Mouse (Mus musculus) small intestine, adult 2 months (tissue): ENCODE results near the gene Ppm1f. TPM values are rescaled to one million over a fixed set of nuclear protein-coding genes. Genes with fewer than 3 reads are reported as not detected.

Experiments
- H3K27ac ChIP-seq: fragments of 200-500 bp; 2 replicates; pipeline ENCODE4 v1.5.1; 2012; ENCODE audit warnings: low read depth, low read length, control low read depth, inconsistent platforms; ENCODE audit not compliant: insufficient read depth
- H3K27me3 ChIP-seq: fragments of 200-500 bp; 2 replicates; pipeline ENCODE4 v1.6.1; 2012; ENCODE audit warnings: mild to moderate bottlenecking, moderate library complexity, low read length, inconsistent platforms; ENCODE audit not compliant: control insufficient read depth, insufficient read depth
- H3K36me3 ChIP-seq: fragments of 200-500 bp; 2 replicates; pipeline ENCODE4 v1.6.1; 2012; ENCODE audit warnings: mild to moderate bottlenecking, low read length, control low read depth, inconsistent platforms; ENCODE audit not compliant: control insufficient read depth, insufficient read depth
- H3K4me1 ChIP-seq: fragments of 200-500 bp; 2 replicates; pipeline ENCODE4 v1.6.1; 2012; ENCODE audit warnings: low read length, inconsistent platforms, mixed read lengths; ENCODE audit not compliant: control insufficient read depth, insufficient read depth, insufficient read length
- H3K4me3 ChIP-seq: fragments of 200-500 bp; 2 replicates; pipeline ENCODE4 v1.5.1; 2012; ENCODE audit warnings: low read depth, mild to moderate bottlenecking, control low read depth, inconsistent platforms, low read length, moderate library complexity
- CTCF ChIP-seq: fragments of 200-500 bp; IDR thresholded peaks from 2 replicates; pipeline ENCODE4 v1.5.1; 2012; ENCODE audit warnings: low read depth, mild to moderate bottlenecking, control low read depth, inconsistent platforms, low read length, moderate library complexity, mixed read lengths; ENCODE audit not compliant: insufficient replicate concordance, insufficient read length; ENCODE audit errors: extremely low read depth
- POLR2A ChIP-seq: fragments of 200-500 bp; IDR thresholded peaks from 2 replicates; pipeline ENCODE4 v1.6.1; 2012; ENCODE audit warnings: low read depth, mild to moderate bottlenecking, control low read depth, inconsistent platforms, low read length, moderate library complexity
- WGBS: fragments of 180-500 bp; shearing (Covaris S2); methylation state at CpG from one replicate; pipeline ENCODE4 v1.1.7; 2018; 5-methylcytosine and 5-hydroxymethylcytosine counted together
- polyA plus RNA-seq: library from polyadenylated mRNA; depleted of rRNA; stranded (reverse); fragments of >200 nt; gene quantifications from 2 replicates; pipeline ENCODE4 v1.2.3, GENCODE M21; 2012

Gene Ppm1f
- polyA plus RNA-seq, 1 experiment, result 2.3 TPM

GRCm38 (mm10) chr16:16863978-16864377 lies 32.3 kb upstream of the Ppm1f start, which contains the start of gene Igll1:
Igll1 (minus strand) TSS chr16:16863985.
- no peak within 1 kb of the TSS for H3K4me3 ChIP-seq
- no peak for TF ChIP-seq CTCF
- TF ChIP-seq POLR2A, result no peak
- H3K36me3 ChIP-seq, result no peaks in the 10 kb centered on the region
- WGBS, result 61% methylated on average over 2 of the region's 2 CpGs
- no peak within 1 kb of the TSS for H3K27ac ChIP-seq
- H3K4me1 ChIP-seq, result no peaks in the 10 kb centered on the region
- H3K27me3 ChIP-seq, result no peaks in the 10 kb centered on the region

- no peaks in the 10 kb centered on the region for H3K36me3 ChIP-seq
Observed at GRCm38 (mm10) chr16:16865217-16865616, 31.1 kb upstream of the Ppm1f start.

GRCm38 (mm10) chr16:16865696-16866561 lies 30.3 kb upstream of the Ppm1f start:
- no peak overlapping the region for H3K27ac ChIP-seq
- H3K4me1 ChIP-seq, result no peaks in the 10 kb centered on the region
- WGBS, result 42% methylated on average over 5 of the region's 5 CpGs
- TF ChIP-seq POLR2A, result no peak
- no peak for TF ChIP-seq CTCF
- no peaks in the 10 kb centered on the region for H3K36me3 ChIP-seq
- H3K4me3 ChIP-seq, result no peak overlapping the region
- no peaks in the 10 kb centered on the region for H3K27me3 ChIP-seq

More at GRCm38 (mm10) chr16:16865217-16865616, 31.1 kb upstream of the Ppm1f start:
- Histone ChIP-seq H3K4me1 (no peaks in the 10 kb centered on the region), H3K4me3 (no peak overlapping the region), H3K27ac (no peak overlapping the region), H3K27me3 (no peaks in the 10 kb centered on the region)
- TF ChIP-seq CTCF, result no peak

- peak overlapping the region; percentile 92 for H3K4me3 ChIP-seq
- WGBS, result 31% methylated on average over 7 of the region's 7 CpGs
- H3K36me3 ChIP-seq, result no peaks in the 10 kb centered on the region; the same call in 1 of the 2 replicates
- H3K27me3 ChIP-seq, result no peaks in the 10 kb centered on the region
- TF ChIP-seq POLR2A, result no peak
- no peak for TF ChIP-seq CTCF
- H3K4me1 ChIP-seq, result no peaks in the 10 kb centered on the region
- no peak overlapping the region for H3K27ac ChIP-seq
Observed at GRCm38 (mm10) chr16:16870241-16870616, 26.0 kb upstream of the Ppm1f start.

GRCm38 (mm10) chr16:16870617-16871331 lies 25.5 kb upstream of the Ppm1f start, which contains the start of the genes Top3b and Vpreb1:
Top3b (plus strand) TSS chr16:16870736.
Vpreb1 (minus strand) TSS chr16:16870843.
- H3K4me3 ChIP-seq, result peak within 1 kb of the TSS; percentile 92
- WGBS, result under 1% methylated on average over 49 of the region's 49 CpGs
- H3K36me3 ChIP-seq, result no peaks in the 10 kb centered on the region; the same call in 1 of the 2 replicates
- TF ChIP-seq CTCF, result peak; percentile 32; the same call in 1 of the 2 replicates
- TF ChIP-seq POLR2A, result peak; percentile 57; the same call in 1 of the 2 replicates
- no peaks in the 10 kb centered on the region for H3K4me1 ChIP-seq
- no peaks in the 10 kb centered on the region for H3K27me3 ChIP-seq
- peak within 1 kb of the TSS; percentile 66 for H3K27ac ChIP-seq

GRCm38 (mm10) chr16:16879025-16879424 lies 17.2 kb upstream of the Ppm1f start:
- H3K27ac ChIP-seq, result no peak overlapping the region
- TF ChIP-seq POLR2A (no peak), CTCF (no peak)
- WGBS, result 86% methylated on average over 5 of the region's 5 CpGs

GRCm38 (mm10) chr16:16888341-16888740 lies 7.9 kb upstream of the Ppm1f start:
- Histone ChIP-seq H3K4me3 (no peak overlapping the region), H3K4me1 (no peaks in the 10 kb centered on the region), H3K27ac (no peak overlapping the region), H3K36me3 (peaks cover 81% of the 10 kb centered on the region), H3K27me3 (no peaks in the 10 kb centered on the region)
- WGBS, result 81% methylated on average over 1 of the region's 1 CpGs
- TF ChIP-seq CTCF, result no peak
- no peak for TF ChIP-seq POLR2A

More at GRCm38 (mm10) chr16:16879025-16879424, 17.2 kb upstream of the Ppm1f start:
- Histone ChIP-seq H3K36me3 (peaks cover 59% of the 10 kb centered on the region), H3K27me3 (no peaks in the 10 kb centered on the region), H3K4me1 (no peaks in the 10 kb centered on the region), H3K4me3 (no peak overlapping the region)
